Mouse (Mus musculus) myocyte (in vitro differentiated cells): ENCODE measurements around the gene Lat.

Experiments used
- CEBPB ChIP-seq: IDR thresholded peaks from 2 replicates; pipeline ENCODE4 v1.6.1; 2011; ENCODE audit warnings: mild to moderate bottlenecking, moderate library complexity; ENCODE audit not compliant: poor library complexity, insufficient read depth, severe bottlenecking
- E2F4 ChIP-seq: IDR thresholded peaks from one replicate; pipeline ENCODE4 v1.6.1; 2011; ENCODE audit warnings: mild to moderate bottlenecking, control low read depth, moderate library complexity; ENCODE audit not compliant: insufficient read depth
- MAX ChIP-seq: IDR thresholded peaks from one replicate; pipeline ENCODE4 v1.6.1; 2011; ENCODE audit warnings: low read depth, mild to moderate bottlenecking, control low read depth
- MYOD1 ChIP-seq, 3 experiments: IDR thresholded peaks; one replicate each; pipeline ENCODE4 v1.6.1; 2011; ENCODE audit warnings: control low read depth in 2 of 3, low read depth in 2 of 3, mild to moderate bottlenecking in 2 of 3, moderate library complexity in 1 of 3; ENCODE audit not compliant: insufficient read length in 2 of 3, control insufficient read depth in 1 of 3
- MYOG ChIP-seq, 3 experiments: IDR thresholded peaks; one replicate each; pipeline ENCODE4 v1.6.1; 2011; ENCODE audit warnings: control low read depth in 2 of 3, low read depth in 2 of 3, mild to moderate bottlenecking in 2 of 3; ENCODE audit not compliant: insufficient read length in 2 of 3, control insufficient read depth in 1 of 3, insufficient read depth in 1 of 3
- POLR2A ChIP-seq: IDR thresholded peaks from one replicate; pipeline ENCODE4 v1.6.1; 2011; ENCODE audit warnings: low read depth, mild to moderate bottlenecking, control low read depth, moderate library complexity; ENCODE audit not compliant: insufficient read length
- POLR2AphosphoS2 ChIP-seq: IDR thresholded peaks from one replicate; pipeline ENCODE4 v1.6.1; 2011; ENCODE audit warnings: low read depth, control low read depth; ENCODE audit not compliant: insufficient read length
- REST ChIP-seq: IDR thresholded peaks from one replicate; pipeline ENCODE4 v1.6.1; 2011; ENCODE audit warnings: mild to moderate bottlenecking, control low read depth, moderate library complexity; ENCODE audit not compliant: insufficient read depth, insufficient read length
- TCF12 ChIP-seq: IDR thresholded peaks from one replicate; pipeline ENCODE4 v1.6.1; 2011; ENCODE audit warnings: mild to moderate bottlenecking, control low read depth; ENCODE audit not compliant: poor library complexity, insufficient read depth, severe bottlenecking
- TCF3 ChIP-seq: IDR thresholded peaks from one replicate; pipeline ENCODE4 v1.6.1; 2011; ENCODE audit warnings: low read depth, control low read depth; ENCODE audit not compliant: insufficient read length
- USF1 ChIP-seq: IDR thresholded peaks from one replicate; pipeline ENCODE4 v1.6.1; 2011; ENCODE audit warnings: low read depth, mild to moderate bottlenecking, control low read depth, moderate library complexity

DNA sequence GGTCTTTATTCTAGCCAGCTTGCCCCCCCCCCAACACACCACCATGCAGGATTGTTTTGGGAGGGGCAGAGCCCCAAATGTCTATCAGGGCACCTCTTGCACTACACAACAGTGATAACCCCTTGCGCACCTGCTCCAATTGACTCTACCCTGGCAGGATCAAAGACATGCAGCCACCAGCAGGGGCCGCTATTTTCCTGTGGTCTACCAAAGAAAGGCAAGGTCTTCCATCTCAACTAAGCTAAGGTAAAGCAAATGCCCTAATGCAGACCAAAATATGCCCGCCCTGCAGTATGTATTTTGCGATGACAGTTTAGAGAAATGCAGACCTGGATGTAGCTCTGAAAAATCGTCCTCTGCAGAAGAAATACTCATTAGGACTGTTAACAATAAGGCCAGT, 30.2 kb upstream of the Lat start:
- no peak for TF ChIP-seq POLR2A
- no peak for TF ChIP-seq CEBPB
- no peak for TF ChIP-seq TCF12
- TF ChIP-seq MAX, result no peak
- no peak for TF ChIP-seq USF1
- TF ChIP-seq REST, result no peak
- no peak for TF ChIP-seq POLR2AphosphoS2
- no peak for TF ChIP-seq MYOD1 (IDR thresholded peaks at IDR 0.05; ENCODE audit: control insufficient read depth in 1 of 3, insufficient read length in 2 of 3, low read depth in 2 of 3)
- no peak for TF ChIP-seq MYOG (IDR thresholded peaks at IDR 0.05; ENCODE audit: control insufficient read depth in 1 of 3, insufficient read depth in 1 of 3, insufficient read length in 2 of 3, low read depth in 2 of 3)
- TF ChIP-seq E2F4, result no peak
- TF ChIP-seq TCF3, result no peak
